Comparison of ENCODE assay signal across 10 mouse cellular contexts in the genomic region with DNA sequence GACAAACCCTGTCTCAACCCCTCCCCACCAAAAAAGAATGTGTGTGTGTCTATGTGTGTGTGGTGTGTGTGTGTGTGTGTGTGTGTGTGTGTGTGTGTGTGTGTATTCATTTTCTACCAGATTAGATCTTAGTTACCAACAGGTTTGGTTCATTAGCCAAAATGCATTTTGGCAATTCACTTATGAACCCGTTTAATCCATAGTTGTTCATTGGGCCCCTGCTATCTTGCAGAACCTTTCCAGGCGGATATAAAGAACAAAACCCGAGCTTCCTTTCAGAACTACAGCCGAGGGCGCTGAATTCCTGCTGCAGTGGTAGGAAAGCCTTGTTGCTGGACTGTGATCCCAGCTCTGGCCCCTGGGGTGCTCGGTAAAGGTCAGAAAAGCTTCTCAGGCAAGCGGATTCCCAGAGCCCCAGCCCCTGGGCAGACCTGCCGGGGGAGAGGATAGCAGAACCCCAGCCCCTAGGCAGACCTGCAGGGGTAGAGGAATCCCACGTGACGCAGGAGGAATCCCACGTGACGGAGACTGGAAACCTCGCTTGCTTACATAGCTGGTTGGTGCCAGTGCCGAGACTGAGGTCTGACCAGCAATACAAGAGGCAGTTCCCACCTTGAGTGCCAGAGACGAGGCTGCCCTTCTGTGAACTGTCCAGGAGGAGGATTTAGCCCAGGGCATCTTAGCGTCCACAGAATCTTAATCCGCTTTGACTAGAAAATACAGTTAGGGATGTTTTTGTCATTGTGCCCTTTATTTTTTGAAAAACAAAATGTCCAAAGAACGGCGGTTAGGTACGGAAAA. TPM values are rescaled to one million over a fixed set of nuclear protein-coding genes. Genes with fewer than 3 reads are reported as not detected.
DNase-seq lines count a peak whose midpoint lies in the region; ATAC-seq and TF ChIP-seq lines count a peak whose summit lies in the region.
"Had no signal": no experiment of that assay in that cellular context is flagged by ENCODE, and none has a peak within 500 bp of the region (broad histone marks: within the 10 kb centered on the region; RNA-seq: fewer than 3 reads in every experiment).

No protein-coding gene starts in this region.

- ATAC-seq in frontal cortex, adult (ENCODE audit: low TSS enrichment), result no peak

- no peaks in the 10 kb centered on the region for H3K9me3 ChIP-seq in limb, embryonic 10.5 days (replicated peaks)

- H3K4me3 ChIP-seq in cortical plate, adult 2 months (ENCODE audit: insufficient read depth, low read length), result no peak overlapping the region
- H3K4me3 ChIP-seq in limb, embryonic 10.5 days, result no peak overlapping the region

- 62% methylated on average over 20 of the region's 20 CpGs for WGBS in limb, embryonic 10.5 days

- TF ChIP-seq CTCF in cortical plate, adult 2 months (IDR thresholded peaks at IDR 0.05; ENCODE audit: extremely low read depth, insufficient read depth, low read length), result no peak

- peaks cover 3% of the 10 kb centered on the region for H3K36me3 ChIP-seq in limb, embryonic 10.5 days

- no peak for TF ChIP-seq POLR2A in cortical plate, adult 2 months (IDR thresholded peaks at IDR 0.05; ENCODE audit: extremely low read depth, insufficient read depth, low read length)

- peak; percentile 92 for DNase-seq in 3T3-L1 (ENCODE audit: low read depth, low spot score)
- peak; percentile 32 to 35 for DNase-seq in heart, adult 18-20 months
- DNase-seq in limb, embryonic 10.5 days (ENCODE audit: low spot score), result peak; percentile 45
- DNase-seq in thymus, postnatal 36 days, result no peak
- no peak for DNase-seq in cerebellum, postnatal 25 days
- DNase-seq: adrenal gland, adult 8-10 months; cerebellum, postnatal 10 days; thymus, adult 2 months had no signal

- no peaks in the 10 kb centered on the region for H3K4me1 ChIP-seq in cortical plate, adult 2 months (ENCODE audit: control insufficient read depth, insufficient read depth, low read length)
- peaks cover 54% of the 10 kb centered on the region for H3K4me1 ChIP-seq in limb, embryonic 10.5 days

- no peaks in the 10 kb centered on the region for H3K27me3 ChIP-seq in limb, embryonic 10.5 days (ENCODE audit: low read depth, poor library complexity, severe bottlenecking)

- 0 out of 2 replicates have a peak overlapping the region, but pooled peaks have one; percentile 53 for H3K27ac ChIP-seq in cortical plate, adult 2 months (ENCODE audit: insufficient read depth, low read length)
- H3K27ac ChIP-seq in limb, embryonic 10.5 days, result peak overlapping the region; percentile 14; the same call in 1 of the 2 replicates

RNA-seq across cellular contexts. Expression of a gene that starts 12.3 kb away (rescaled TPM):
- 6.6 and 8.0 TPM in 2 replicates for polyA plus RNA-seq in cortical plate, adult 2 months (2012; rRNA removed)
- total RNA-seq in heart, adult 18-20 months (2021), result 1 to 10 TPM; 2.9 to 3.5 TPM
- polyA plus RNA-seq in limb, embryonic 10.5 days (2016; fragmentation: Nextera tagmentation; extraction: Ambion mirVana), result 22.5 and 31.5 TPM in 2 replicates

Comparison
In these comparisons a context has a peak if more than half of its experiments do, and no peak if none do; other contexts are left out.
1. DNase-seq: peak in 3T3-L1 (single experiment), heart, adult 18-20 months (2 of 2) and limb, embryonic 10.5 days (single experiment); none in thymus, postnatal 36 days (0 of 2) and cerebellum, postnatal 25 days (0 of 2).